Mouse (Mus musculus): ENCODE results near the gene Shprh.

DNA sequence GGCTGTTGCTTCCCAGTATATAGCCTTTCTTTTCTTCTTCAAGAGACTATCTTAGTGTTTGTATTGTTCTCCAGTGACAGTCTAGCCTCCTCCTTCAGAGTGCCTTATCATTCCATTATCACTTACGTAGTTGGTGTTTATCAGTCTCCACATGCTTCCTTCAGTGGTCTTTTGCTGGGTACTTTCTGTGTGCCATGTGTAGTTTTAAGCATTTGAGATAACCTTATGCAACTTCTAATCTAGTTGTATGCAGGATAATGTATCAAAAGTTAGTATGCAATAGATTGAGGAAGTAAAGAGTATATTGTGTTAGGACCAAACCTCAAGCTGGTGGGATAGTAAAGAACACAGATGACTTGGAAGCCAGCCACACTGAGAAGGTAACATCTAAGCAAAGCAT, 59.4 kb downstream of the Shprh start:
- TF ChIP-seq CTCF (IDR thresholded peaks at IDR 0.05) = no peak
- TF ChIP-seq EP300 (IDR thresholded peaks at IDR 0.05) = no peak

Measured in lung, postnatal 0 days (tissue).